Mouse (Mus musculus): ENCODE data around the gene Man1c1. TPM values are rescaled to one million over a fixed set of nuclear protein-coding genes. Genes with fewer than 3 reads are reported as not detected.

Gene Man1c1
- polyA plus RNA-seq, 1 experiment, result 93.7 TPM

- H3K4me1 ChIP-seq (ENCODE audit: control insufficient read depth, insufficient read depth, low read length), result 0 out of 2 replicates have a peak, but pooled peaks cover 5% of the 10 kb centered on the region
- no peak for TF ChIP-seq POLR2A (IDR thresholded peaks at IDR 0.05; ENCODE audit: borderline replicate concordance, low read depth, low read length)
- no peak for TF ChIP-seq CTCF (IDR thresholded peaks at IDR 0.05; ENCODE audit: low read depth, low read length)
- H3K4me3 ChIP-seq (ENCODE audit: insufficient read depth, low read length), result no peak overlapping the region
- no peak overlapping the region for H3K27ac ChIP-seq (ENCODE audit: insufficient read depth, low read depth, low read length)
These were observed 124.9 kb downstream of the Man1c1 start for GRCm38 (mm10) chr4:134579212-134579611.

- TF ChIP-seq CTCF (IDR thresholded peaks at IDR 0.05; ENCODE audit: low read depth, low read length), result no peak
- Histone ChIP-seq H3K4me3 (ENCODE audit: insufficient read depth, low read length) (no peak overlapping the region), H3K27ac (ENCODE audit: insufficient read depth, low read depth, low read length) (no peak overlapping the region), H3K4me1 (ENCODE audit: control insufficient read depth, insufficient read depth, low read length) (no peaks in the 10 kb centered on the region)
These were observed 125.7 kb downstream of the Man1c1 start for GRCm38 (mm10) chr4:134578407-134578806.

- H3K4me1 ChIP-seq (ENCODE audit: control insufficient read depth, insufficient read depth, low read length), result no peaks in the 10 kb centered on the region
- H3K4me3 ChIP-seq (ENCODE audit: insufficient read depth, low read length), result no peak overlapping the region
- no peak for TF ChIP-seq POLR2A (IDR thresholded peaks at IDR 0.05; ENCODE audit: borderline replicate concordance, low read depth, low read length)
- TF ChIP-seq CTCF (IDR thresholded peaks at IDR 0.05; ENCODE audit: low read depth, low read length), result no peak
- no peak overlapping the region for H3K27ac ChIP-seq (ENCODE audit: insufficient read depth, low read depth, low read length)
These were observed 126.8 kb downstream of the Man1c1 start for GRCm38 (mm10) chr4:134577281-134577680.

GRCm38 (mm10) chr4:134575486-134575885, 128.6 kb downstream of the Man1c1 start:
- TF ChIP-seq CTCF (IDR thresholded peaks at IDR 0.05; ENCODE audit: low read depth, low read length), result no peak
- TF ChIP-seq POLR2A (IDR thresholded peaks at IDR 0.05; ENCODE audit: borderline replicate concordance, low read depth, low read length), result no peak
- Histone ChIP-seq H3K27ac (ENCODE audit: insufficient read depth, low read depth, low read length) (no peak overlapping the region), H3K4me3 (ENCODE audit: insufficient read depth, low read length) (no peak overlapping the region), H3K4me1 (ENCODE audit: control insufficient read depth, insufficient read depth, low read length) (no peaks in the 10 kb centered on the region)

GRCm38 (mm10) chr4:134572449-134573300, 131.4 kb downstream of the Man1c1 start:
- TF ChIP-seq POLR2A (IDR thresholded peaks at IDR 0.05; ENCODE audit: borderline replicate concordance, low read depth, low read length) (no peak), CTCF (IDR thresholded peaks at IDR 0.05; ENCODE audit: low read depth, low read length) (no peak)
- Histone ChIP-seq H3K27ac (ENCODE audit: insufficient read depth, low read depth, low read length) (no peak overlapping the region), H3K4me3 (ENCODE audit: insufficient read depth, low read length) (no peak overlapping the region), H3K4me1 (ENCODE audit: control insufficient read depth, insufficient read depth, low read length) (no peaks in the 10 kb centered on the region)

- TF ChIP-seq POLR2A (IDR thresholded peaks at IDR 0.05; ENCODE audit: borderline replicate concordance, low read depth, low read length) (no peak), CTCF (IDR thresholded peaks at IDR 0.05; ENCODE audit: low read depth, low read length) (no peak)
- H3K4me3 ChIP-seq (ENCODE audit: insufficient read depth, low read length), result no peak overlapping the region
- no peak overlapping the region for H3K27ac ChIP-seq (ENCODE audit: insufficient read depth, low read depth, low read length)
- no peaks in the 10 kb centered on the region for H3K4me1 ChIP-seq (ENCODE audit: control insufficient read depth, insufficient read depth, low read length)
These were observed 133.2 kb downstream of the Man1c1 start for GRCm38 (mm10) chr4:134570704-134571451.

- no peak for TF ChIP-seq POLR2A (IDR thresholded peaks at IDR 0.05; ENCODE audit: borderline replicate concordance, low read depth, low read length)
- no peak for TF ChIP-seq CTCF (IDR thresholded peaks at IDR 0.05; ENCODE audit: low read depth, low read length)
- no peak overlapping the region for H3K27ac ChIP-seq (ENCODE audit: insufficient read depth, low read depth, low read length)
- H3K4me3 ChIP-seq (ENCODE audit: insufficient read depth, low read length), result no peak overlapping the region
- H3K4me1 ChIP-seq (ENCODE audit: control insufficient read depth, insufficient read depth, low read length), result no peaks in the 10 kb centered on the region
These were observed 134.3 kb downstream of the Man1c1 start for GRCm38 (mm10) chr4:134569831-134570230.

- TF ChIP-seq CTCF (IDR thresholded peaks at IDR 0.05; ENCODE audit: low read depth, low read length) (0 out of 2 replicates have a peak, but pooled peaks have one; percentile 16), POLR2A (IDR thresholded peaks at IDR 0.05; ENCODE audit: borderline replicate concordance, low read depth, low read length) (no peak)
These were observed 134.9 kb downstream of the Man1c1 start for GRCm38 (mm10) chr4:134569205-134569604.

DNA sequence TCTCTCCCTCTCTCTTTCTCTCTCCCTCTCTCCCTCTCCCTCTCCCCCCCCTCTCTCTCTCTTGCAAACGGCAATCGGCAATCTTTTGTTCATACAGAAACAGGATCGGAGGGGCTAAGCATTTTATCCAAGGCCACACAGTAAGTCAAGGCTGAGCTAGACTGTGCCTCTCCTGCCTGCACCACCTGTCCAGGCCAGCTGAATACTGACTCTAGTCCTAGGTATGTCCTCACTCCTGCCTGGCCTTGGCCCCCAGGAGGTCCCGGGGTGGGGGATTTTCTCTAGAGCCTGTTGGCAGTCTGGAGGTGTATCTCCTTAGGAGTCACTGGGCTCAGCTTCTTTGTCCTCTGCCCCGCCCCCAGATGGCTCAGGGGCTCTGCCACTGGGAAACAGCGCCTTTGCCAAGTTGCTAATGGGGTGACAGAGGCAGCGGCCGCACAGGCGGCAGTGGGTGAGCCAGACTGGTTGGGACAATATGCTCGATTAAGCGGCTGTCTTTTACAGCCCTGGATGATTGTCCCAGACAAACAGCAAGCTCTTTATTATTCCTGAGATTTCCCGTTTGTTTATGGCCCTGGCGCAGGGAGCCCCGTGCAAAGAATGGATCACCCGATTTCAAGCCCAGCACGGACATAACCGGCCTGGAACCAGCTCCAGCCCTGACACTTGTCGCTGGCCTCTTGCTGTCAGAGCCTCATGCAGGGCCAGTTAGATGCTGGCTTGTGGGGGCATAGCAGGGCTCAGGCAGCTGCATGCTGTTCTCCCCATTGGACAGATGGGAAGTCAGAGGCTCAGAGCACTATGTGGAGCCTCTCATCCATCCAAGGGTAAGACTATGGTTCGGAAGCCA, 136.5 kb downstream of the Man1c1 start:
- no peak overlapping the region for H3K4me3 ChIP-seq (ENCODE audit: insufficient read depth, low read length)
- TF ChIP-seq CTCF (IDR thresholded peaks at IDR 0.05; ENCODE audit: low read depth, low read length) (no peak), POLR2A (IDR thresholded peaks at IDR 0.05; ENCODE audit: borderline replicate concordance, low read depth, low read length) (no peak)
- no peaks in the 10 kb centered on the region for H3K4me1 ChIP-seq (ENCODE audit: control insufficient read depth, insufficient read depth, low read length)
- H3K27ac ChIP-seq (ENCODE audit: insufficient read depth, low read depth, low read length), result no peak overlapping the region

More at GRCm38 (mm10) chr4:134569205-134569604, 134.9 kb downstream of the Man1c1 start:
- no peaks in the 10 kb centered on the region for H3K4me1 ChIP-seq (ENCODE audit: control insufficient read depth, insufficient read depth, low read length)
- H3K4me3 ChIP-seq (ENCODE audit: insufficient read depth, low read length), result no peak overlapping the region
- no peak overlapping the region for H3K27ac ChIP-seq (ENCODE audit: insufficient read depth, low read depth, low read length)

All from bone marrow macrophage, adult 2 months (primary cell).